Mouse (Mus musculus) kidney, adult 8-10 months (tissue): Measurements from ENCODE around the gene Commd7.
"Not testable (repeated sequence)": the region's sequence is repeated elsewhere in the genome, so short reads cannot be mapped to it uniquely, and the experiment has no call there.

Source experiments
- DNase-seq, 2 experiments: peaks; one replicate each; pipeline ENCODE4 v3.0.0; 2022

The Commd7 gene

DNA sequence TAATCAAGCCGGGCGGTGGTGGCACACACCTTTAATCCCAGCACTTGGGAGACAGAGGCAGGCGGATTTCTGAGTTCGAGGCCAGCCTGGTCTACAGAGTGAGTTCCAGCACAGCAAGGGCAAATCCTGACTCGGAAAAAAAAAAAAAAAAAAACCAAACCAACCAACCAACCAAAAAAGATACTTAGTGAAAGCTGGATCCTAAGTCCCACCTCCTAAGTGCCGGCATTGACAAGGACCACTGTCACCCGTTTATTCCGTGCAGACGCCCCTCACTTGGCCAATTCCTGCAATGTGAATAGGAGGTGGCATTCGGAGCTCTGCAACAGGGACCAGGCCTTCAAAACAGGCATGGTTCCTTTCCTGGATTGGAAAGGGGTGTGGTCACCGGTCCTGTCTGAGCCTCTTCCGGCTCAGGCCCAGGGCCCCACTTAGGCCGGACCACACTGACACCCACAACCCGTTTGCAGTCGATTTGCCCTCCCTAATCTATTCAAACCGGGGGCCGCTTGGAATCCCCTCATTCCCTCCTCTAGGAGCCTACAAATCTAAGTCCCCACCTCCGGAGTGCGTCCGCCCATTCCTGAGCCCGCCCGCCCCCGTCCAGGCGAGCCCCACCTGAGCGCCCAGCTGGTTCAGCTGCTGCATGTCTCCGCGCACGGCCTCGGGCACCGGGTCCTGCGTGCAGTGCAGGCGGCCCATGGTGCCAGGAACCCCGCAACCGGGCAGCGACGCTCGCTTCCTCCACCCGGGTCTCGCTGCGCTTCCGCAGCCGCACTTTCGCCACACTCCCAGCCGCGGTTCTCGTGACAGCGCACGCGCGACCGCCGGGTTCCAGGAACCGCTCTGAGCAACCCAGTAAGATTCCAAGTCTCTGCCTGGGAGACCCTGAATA, at the start of gene Commd7:
Commd7 (minus strand) TSS at position 806 of the 895 bp plus-strand sequence.
- DNase-seq: peak; percentile 73 to 86

- DNase-seq: no peak
Observed at GRCm38 (mm10) chr2:153679959-153680358, 47.4 kb upstream of the Commd7 start.

DNA sequence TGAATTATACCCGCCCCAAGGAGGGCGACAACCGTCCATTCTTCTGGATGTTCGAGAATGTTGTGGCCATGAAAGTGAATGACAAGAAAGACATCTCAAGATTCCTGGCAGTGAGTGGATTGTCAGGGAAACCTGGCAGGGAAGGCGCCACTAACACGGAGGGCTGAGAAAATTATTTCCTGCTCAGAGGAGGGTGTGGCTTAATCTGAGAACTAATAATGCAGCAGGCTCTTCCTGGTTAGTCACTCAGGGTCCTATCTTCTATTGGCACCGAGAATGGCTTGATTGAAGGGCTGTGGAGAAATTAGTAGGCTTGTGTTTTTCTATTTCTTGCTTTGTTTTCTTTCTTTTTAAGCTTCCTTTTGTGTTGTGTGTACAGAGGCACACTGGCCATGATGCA, 45.0 kb upstream of the Commd7 start:
- DNase-seq: no peak

- DNase-seq: no peak
Observed at GRCm38 (mm10) chr2:153676944-153677343, 44.4 kb upstream of the Commd7 start.

GRCm38 (mm10) chr2:153675364-153675763, 42.8 kb upstream of the Commd7 start:
- not testable (repeated sequence) for DNase-seq

DNA sequence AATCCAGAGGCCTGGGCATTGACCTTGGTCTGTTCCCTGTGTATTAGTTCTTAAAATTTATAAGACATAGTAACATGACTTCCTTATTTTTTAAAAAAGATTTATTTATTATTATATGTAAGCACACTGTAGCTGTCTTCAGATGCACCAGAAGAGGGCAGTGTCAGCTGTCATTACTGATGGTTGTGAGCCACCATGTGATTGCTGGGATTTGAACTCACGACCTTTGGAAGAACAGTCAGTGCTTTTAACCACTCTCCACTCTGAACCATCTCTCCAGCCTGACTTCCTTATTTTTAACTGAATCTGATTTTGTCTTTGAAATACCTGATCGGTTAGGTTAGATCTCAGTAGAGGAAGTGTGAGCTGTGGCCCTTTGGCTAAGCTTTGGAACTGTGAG, 40.0 kb upstream of the Commd7 start:
- no peak for DNase-seq

- no peak for DNase-seq
Observed at GRCm38 (mm10) chr2:153670111-153670510, 37.5 kb upstream of the Commd7 start.

- peak in 1 of 2 experiments; percentile 40 for DNase-seq
Observed at GRCm38 (mm10) chr2:153668754-153669376, 36.3 kb upstream of the Commd7 start.

- no peak for DNase-seq
Observed at GRCm38 (mm10) chr2:153665401-153665800, 32.8 kb upstream of the Commd7 start.

- DNase-seq: no peak
Observed at GRCm38 (mm10) chr2:153660616-153661015, 28.0 kb upstream of the Commd7 start.

DNA sequence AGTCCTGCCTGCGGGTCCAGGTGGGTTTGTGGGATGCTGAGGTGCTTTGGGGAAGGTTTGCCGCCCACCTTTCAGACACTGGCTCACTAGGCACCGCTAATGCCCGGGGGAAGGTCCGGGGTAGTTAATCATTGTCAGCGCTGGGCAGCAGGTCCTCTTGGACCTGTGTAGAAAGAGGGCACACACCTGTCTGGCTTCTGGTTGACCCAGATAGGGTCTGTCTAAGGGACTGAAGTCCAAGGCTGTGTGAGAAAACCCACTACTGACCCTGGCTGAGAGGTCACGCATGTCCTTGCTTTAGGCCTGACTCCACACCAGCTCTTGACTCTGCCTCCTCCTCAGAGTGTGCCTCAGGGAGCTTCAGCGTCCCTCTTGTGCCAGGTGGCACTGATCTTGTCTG, 25.1 kb upstream of the Commd7 start:
- DNase-seq: not testable (repeated sequence)

GRCm38 (mm10) chr2:153651681-153652080, 19.1 kb upstream of the Commd7 start:
- no peak for DNase-seq

DNA sequence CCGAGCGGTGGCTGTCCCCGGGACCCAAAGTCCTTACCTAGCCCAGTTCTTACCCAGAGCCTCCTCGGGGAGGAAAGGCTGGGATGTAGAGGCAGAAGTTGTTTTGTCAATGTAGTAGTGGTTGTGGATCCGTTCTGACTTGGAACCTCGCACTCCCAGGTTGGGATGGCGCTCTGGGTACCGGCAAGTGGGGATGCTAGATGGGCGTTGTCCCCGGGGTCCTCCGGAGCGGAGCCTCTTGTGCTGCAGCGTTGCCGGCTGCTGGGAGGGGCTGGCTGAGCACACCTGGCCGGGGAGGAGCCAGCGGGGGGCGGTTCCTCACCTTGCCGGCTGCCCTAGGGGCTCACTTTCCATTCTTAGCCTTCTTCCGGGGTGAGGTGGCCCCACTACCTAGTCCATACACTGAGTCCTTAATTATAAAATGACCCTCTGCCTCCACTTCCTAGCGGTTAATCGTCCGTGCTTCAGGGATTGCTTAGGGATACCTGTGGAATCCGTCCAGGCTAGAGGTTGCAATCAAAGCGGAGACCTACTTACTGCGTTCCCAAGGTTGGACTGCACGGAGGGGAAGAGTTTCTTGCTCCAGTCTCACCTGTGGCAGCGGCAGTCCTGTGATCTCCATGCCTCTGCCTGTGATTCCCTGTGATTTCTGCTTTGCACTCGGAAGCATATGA, 17.6 kb upstream of the Commd7 start:
- peak in 1 of 2 experiments; percentile 35 for DNase-seq

DNA sequence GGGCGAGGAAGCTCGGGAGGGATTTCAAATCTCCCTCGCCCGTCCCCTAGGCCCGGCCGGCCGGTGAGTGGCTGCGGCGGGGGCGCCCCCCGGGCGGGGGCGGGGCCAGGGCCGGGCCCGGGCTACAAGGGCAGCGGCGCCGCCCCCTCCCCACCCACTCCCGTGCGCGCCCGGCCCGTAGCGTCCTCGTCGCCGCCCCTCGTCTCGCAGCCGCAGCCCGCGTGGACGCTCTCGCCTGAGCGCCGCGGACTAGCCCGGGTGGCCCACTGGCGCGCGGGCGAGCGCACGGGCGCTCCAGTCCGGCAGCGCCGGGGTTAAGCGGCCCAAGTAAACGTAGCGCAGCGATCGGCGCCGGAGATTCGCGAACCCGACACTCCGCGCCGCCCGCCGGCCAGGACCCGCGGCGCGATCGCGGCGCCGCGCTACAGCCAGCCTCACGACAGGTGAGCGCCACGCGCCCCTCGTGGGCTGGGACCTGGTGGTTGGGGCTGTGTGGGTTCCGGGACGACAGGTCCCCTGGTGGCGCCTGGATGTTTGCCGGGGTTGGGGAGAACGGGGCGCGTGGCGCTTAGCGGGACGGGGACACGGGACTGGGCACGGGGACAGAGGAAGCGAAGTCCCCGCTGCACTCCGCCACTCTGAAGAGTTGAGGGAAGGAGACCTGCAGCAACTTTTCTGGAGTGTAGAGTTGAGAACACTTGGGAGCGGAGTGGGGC, 16.9 kb upstream of the Commd7 start, which contains the start of gene Dnmt3b:
Dnmt3b (plus strand) TSS at position 153 of the 716 bp plus-strand sequence.
- peak; percentile 38 to 39 for DNase-seq

GRCm38 (mm10) chr2:153648773-153649297, 16.3 kb upstream of the Commd7 start:
- no peak for DNase-seq

GRCm38 (mm10) chr2:153642999-153643398, 10.4 kb upstream of the Commd7 start:
- no peak for DNase-seq

DNA sequence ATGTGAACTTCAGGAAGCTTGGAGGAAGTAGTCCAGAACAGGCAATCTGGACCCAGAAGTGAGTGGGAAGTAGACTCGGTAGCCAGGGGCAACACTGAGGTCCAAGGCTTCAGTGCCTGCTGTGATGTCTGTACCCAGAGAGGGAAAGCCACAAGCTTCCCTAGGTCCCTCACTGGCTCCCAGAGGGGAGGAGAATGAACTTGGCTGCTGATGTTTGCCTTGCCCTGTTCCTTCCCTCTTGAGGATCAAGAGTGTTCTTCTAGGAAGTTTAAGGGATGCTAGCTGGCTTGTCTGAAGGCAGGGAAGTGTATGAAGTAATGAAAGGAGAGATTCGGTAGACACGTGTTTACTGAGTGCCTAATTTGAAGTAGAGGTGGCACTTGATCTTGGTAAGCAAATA, 9.9 kb upstream of the Commd7 start:
- no peak for DNase-seq

GRCm38 (mm10) chr2:153638977-153639680, 6.5 kb upstream of the Commd7 start:
- DNase-seq: no peak

- DNase-seq: no peak
Observed at GRCm38 (mm10) chr2:153633259-153633658, 678 bp upstream of the Commd7 start.

- no peak for DNase-seq
Observed at GRCm38 (mm10) chr2:153632871-153633226, 268 bp upstream of the Commd7 start.

DNA sequence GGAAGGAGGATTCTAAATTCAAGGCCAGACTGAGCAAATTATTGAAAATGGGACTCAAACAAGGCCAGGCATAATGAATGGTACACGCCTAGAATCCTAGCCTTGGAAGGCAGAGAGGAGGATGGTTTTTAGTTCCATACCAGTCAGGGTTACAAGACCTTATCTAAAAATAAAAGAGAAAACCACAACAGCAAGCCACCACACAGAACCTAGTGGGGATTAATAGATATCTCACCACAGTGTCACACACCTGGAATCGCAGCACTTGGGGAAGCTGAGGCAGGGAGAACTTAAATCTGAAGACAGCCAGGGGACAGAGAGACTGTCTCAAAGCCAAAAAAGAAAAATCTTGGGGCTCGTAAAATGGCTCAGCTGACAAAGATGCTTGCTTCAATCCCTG, 1.6 kb downstream of the Commd7 start:
- DNase-seq: no peak

DNA sequence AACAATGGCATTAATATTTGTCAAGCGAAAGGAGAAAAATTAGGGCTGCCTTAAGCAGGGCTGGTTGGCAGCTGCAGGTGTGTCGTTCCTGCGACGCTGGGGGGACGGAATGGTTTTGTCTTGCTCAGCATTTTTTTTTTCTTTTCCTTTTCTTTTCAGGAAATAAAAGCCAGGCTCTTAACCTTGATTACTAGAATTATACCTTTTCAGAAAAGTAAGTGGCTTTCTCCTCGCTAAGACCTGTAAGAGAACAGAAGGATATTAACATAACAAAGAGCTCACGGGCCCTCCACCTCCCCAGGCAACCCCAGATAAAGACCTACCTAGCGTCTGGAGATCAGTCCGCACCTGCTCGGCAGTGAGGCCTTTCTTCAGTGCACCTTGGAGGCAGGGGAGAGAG, 10.1 kb downstream of the Commd7 start:
- DNase-seq: no peak
